Mouse (Mus musculus) cortical plate, adult 2 months (tissue): ENCODE results near the gene Sgf29. TPM values are rescaled to one million over a fixed set of nuclear protein-coding genes. Genes with fewer than 3 reads are reported as not detected.
"Not testable (repeated sequence)": the region's sequence is repeated elsewhere in the genome, so short reads cannot be mapped to it uniquely, and the experiment has no call there.

Experiments used
- H3K27ac ChIP-seq: fragments of 200-500 bp; 2 replicates; pipeline ENCODE4 v1.5.1; 2012; ENCODE audit warnings: low read length, control low read depth, inconsistent platforms; ENCODE audit not compliant: insufficient read depth
- H3K4me1 ChIP-seq: fragments of 200-500 bp; 2 replicates; pipeline ENCODE4 v1.6.1; 2011; ENCODE audit warnings: low read length; ENCODE audit not compliant: control insufficient read depth, insufficient read depth
- H3K4me3 ChIP-seq: fragments of 200-500 bp; 2 replicates; pipeline ENCODE4 v1.5.1; 2011; ENCODE audit warnings: mild to moderate bottlenecking, low read length, control low read depth; ENCODE audit not compliant: insufficient read depth
- CTCF ChIP-seq: fragments of 200-500 bp; IDR thresholded peaks from 2 replicates; pipeline ENCODE4 v1.5.1; 2011; ENCODE audit warnings: mild to moderate bottlenecking, control low read depth, low read length; ENCODE audit not compliant: insufficient read depth; ENCODE audit errors: extremely low read depth
- POLR2A ChIP-seq: fragments of 200-500 bp; IDR thresholded peaks from 2 replicates; pipeline ENCODE4 v1.6.1; 2011; ENCODE audit warnings: mild to moderate bottlenecking, low read length, control low read depth; ENCODE audit not compliant: insufficient read depth; ENCODE audit errors: extremely low read depth
- polyA plus RNA-seq: library from polyadenylated mRNA; depleted of rRNA; stranded (reverse); fragments of >200 nt; gene quantifications from 2 replicates; pipeline ENCODE4 v1.2.3, GENCODE M21; 2012

Gene Sgf29
- polyA plus RNA-seq, 1 experiment = 43.4 TPM

GRCm38 (mm10) chr7:126678545-126679341 lies 29.6 kb downstream of the Sgf29 start:
- Histone ChIP-seq H3K4me3 (no peak overlapping the region), H3K4me1 (peaks cover 3% of the 10 kb centered on the region), H3K27ac (no peak overlapping the region)
- TF ChIP-seq POLR2A (no peak), CTCF (no peak)

- no peak overlapping the region for H3K4me3 ChIP-seq
- TF ChIP-seq POLR2A = no peak
- no peak for TF ChIP-seq CTCF
- no peak overlapping the region for H3K27ac ChIP-seq
- peaks cover 3% of the 10 kb centered on the region for H3K4me1 ChIP-seq
Observed at GRCm38 (mm10) chr7:126679683-126680082, 30.6 kb downstream of the Sgf29 start.

- no peaks in the 10 kb centered on the region for H3K4me1 ChIP-seq
- H3K27ac ChIP-seq = no peak overlapping the region
- TF ChIP-seq POLR2A (no peak), CTCF (no peak)
- H3K4me3 ChIP-seq = no peak overlapping the region
Observed at GRCm38 (mm10) chr7:126681221-126681620, 32.1 kb downstream of the Sgf29 start.

GRCm38 (mm10) chr7:126688156-126688555 lies 39.0 kb downstream of the Sgf29 start:
- not testable (repeated sequence) for H3K4me3 ChIP-seq, H3K4me1 ChIP-seq, H3K27ac ChIP-seq

GRCm38 (mm10) chr7:126689021-126689420 lies 39.9 kb downstream of the Sgf29 start:
- TF ChIP-seq CTCF (no peak), POLR2A (no peak)
- Histone ChIP-seq H3K4me3 (no peak overlapping the region), H3K4me1 (no peaks in the 10 kb centered on the region; the same call in 1 of the 2 replicates), H3K27ac (no peak overlapping the region)

- TF ChIP-seq CTCF (no peak), POLR2A (no peak)
- Histone ChIP-seq H3K4me3 (no peak overlapping the region), H3K4me1 (peaks cover 2% of the 10 kb centered on the region; the same call in 1 of the 2 replicates), H3K27ac (no peak overlapping the region)
Observed at GRCm38 (mm10) chr7:126690737-126691136, 41.6 kb downstream of the Sgf29 start.

- TF ChIP-seq POLR2A = no peak
- TF ChIP-seq CTCF = no peak
- Histone ChIP-seq H3K27ac (no peak overlapping the region), H3K4me1 (peaks cover 3% of the 10 kb centered on the region; the same call in 1 of the 2 replicates), H3K4me3 (no peak overlapping the region)
Observed at GRCm38 (mm10) chr7:126691676-126692075, 42.6 kb downstream of the Sgf29 start.

GRCm38 (mm10) chr7:126692426-126692825 lies 43.3 kb downstream of the Sgf29 start:
- H3K4me3 ChIP-seq = no peak overlapping the region
- peaks cover 6% of the 10 kb centered on the region; the same call in 1 of the 2 replicates for H3K4me1 ChIP-seq
- TF ChIP-seq CTCF = no peak
- TF ChIP-seq POLR2A = no peak
- H3K27ac ChIP-seq = no peak overlapping the region

GRCm38 (mm10) chr7:126693256-126693655 lies 44.1 kb downstream of the Sgf29 start:
- TF ChIP-seq CTCF (peak; percentile 92), POLR2A (no peak)
- Histone ChIP-seq H3K4me1 (peaks cover 6% of the 10 kb centered on the region; the same call in 1 of the 2 replicates), H3K4me3 (no peak overlapping the region), H3K27ac (no peak overlapping the region)

GRCm38 (mm10) chr7:126693781-126694180 lies 44.7 kb downstream of the Sgf29 start:
- TF ChIP-seq CTCF (no peak), POLR2A (no peak)
- Histone ChIP-seq H3K4me3 (no peak overlapping the region), H3K4me1 (peaks cover 6% of the 10 kb centered on the region; the same call in 1 of the 2 replicates), H3K27ac (no peak overlapping the region)
